Mouse (Mus musculus) megakaryocyte, embryonic 14.5 days (primary cell): ENCODE data around the gene Slc10a7.

Source experiments
- FLI1 ChIP-seq: IDR thresholded peaks from 2 replicates; pipeline ENCODE4 v1.6.1; 2012; ENCODE audit warnings: low read length, inconsistent platforms, mixed read lengths
- GATA1 ChIP-seq: IDR thresholded peaks from 3 replicates; pipeline ENCODE4 v1.6.1; 2012; ENCODE audit warnings: mixed read lengths, low read length, inconsistent platforms, borderline replicate concordance

DNA sequence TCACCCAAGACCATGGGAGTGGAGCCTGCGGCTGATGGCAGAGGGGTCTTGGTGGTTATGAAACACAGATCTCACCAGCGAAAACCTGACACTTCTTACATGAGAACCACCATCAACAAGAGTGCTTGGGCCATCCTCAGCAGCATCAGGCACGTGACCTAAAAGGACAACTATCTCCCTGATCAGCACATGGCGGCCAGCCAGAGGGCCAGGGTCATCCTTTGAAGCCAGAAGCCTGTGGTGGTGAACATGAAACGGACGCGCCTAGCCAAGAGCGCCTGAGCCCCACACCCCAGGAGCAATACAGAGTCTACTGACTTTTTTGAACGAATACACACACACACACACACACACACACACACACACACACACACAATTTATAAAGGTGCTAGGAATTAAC, 95.3 kb downstream of the Slc10a7 start:
- TF ChIP-seq GATA1: no peak
- no peak for TF ChIP-seq FLI1
